Mouse (Mus musculus) kidney, adult 11 months (tissue): ENCODE data around the gene Dock1.

Source experiments
- DNase-seq: peaks from one replicate; pipeline ENCODE4 v3.0.0; 2022

The Dock1 gene

DNA sequence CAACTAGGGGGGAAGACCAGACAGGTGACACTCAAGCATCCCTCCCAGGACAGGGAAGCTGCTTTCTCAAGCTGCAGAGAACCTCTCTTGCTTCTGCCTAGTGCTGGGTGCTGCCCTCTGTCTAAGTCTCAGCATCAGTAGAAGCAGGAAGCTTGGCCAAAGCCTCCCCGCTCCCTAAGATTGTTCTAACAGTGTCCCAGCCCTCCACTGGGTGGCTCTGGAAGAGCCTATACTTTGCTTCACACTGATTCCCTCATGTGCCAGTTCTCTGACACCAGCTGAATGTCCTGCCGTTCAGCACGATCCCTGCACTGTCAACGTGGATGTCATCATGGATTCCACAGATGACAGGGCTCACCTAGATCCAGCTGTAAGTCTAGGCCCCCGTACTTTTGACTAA, 324.5 kb downstream of the Dock1 start:
- no peak for DNase-seq

- no peak for DNase-seq
These were observed 331.8 kb downstream of the Dock1 start for GRCm38 (mm10) chr7:135002216-135002615.

DNA sequence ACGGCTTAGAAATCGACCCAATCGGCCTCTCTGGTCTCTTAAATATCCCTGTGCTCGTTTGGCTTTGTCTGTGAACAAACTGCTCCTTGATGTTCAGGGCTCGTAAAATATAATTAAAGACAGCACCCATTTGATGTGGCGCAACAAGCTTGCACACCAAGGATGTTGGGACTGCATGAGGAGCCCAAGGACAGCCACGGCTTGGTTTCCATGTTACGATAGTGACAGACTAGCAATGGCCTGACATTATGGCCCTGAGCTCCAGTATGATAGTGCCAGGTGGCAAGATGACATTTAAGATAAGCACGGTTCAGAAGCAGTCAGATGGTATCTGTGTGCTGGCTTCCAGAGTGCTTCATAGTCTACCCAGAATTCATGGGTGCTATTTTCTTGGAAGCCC, 332.4 kb downstream of the Dock1 start:
- DNase-seq = no peak

DNA sequence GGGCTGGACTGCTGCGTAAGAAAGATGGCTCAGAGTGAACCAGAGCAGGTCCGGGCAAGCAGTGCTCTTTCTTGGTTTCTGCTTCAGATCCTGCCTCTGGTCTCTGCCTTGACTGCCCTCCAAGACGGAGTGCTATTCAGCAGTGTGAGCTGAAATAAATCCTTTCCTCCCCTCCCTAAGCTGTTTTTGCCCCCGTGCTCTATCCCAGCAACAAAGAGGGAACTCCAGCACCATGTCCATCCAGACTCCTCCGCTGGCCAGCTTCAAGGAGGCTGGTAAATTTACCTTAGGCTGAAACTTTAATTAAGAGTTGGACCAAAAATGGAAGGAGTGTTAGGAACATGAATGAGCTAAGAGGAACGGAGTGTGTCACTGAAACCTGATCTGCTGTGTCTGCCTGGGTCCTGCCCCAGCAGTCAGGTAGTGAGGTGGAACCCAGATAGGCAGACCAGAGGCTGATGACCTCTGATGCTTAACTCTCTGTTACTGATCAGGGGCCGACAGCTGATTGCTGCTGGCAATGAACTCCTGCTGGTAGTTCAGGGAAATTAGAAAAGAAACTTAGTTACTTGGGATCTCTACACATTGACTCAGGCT, 335.6 kb downstream of the Dock1 start:
- no peak for DNase-seq

- DNase-seq = no peak
These were observed 337.6 kb downstream of the Dock1 start for GRCm38 (mm10) chr7:135008021-135008420.

DNA sequence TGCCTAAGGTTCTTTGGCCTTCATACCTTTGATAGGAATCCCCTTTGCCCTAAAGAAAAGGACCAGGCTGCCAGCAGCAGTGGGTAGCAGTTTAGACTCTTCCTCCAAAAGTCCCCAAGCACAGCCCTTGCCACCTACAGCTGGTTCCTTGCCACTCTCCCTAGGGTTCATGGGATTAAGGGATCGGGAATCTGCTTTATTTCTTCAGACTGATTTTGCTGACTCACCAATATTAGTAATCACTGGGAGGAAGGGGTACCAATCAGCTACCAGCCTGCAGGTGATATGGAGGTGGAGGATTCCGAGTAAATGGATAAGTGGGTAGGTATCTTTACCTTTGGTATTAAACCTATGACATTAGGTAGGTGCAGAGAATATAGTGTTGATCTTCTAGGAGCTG, 340.5 kb downstream of the Dock1 start:
- DNase-seq = no peak

- no peak for DNase-seq
These were observed 347.1 kb downstream of the Dock1 start for GRCm38 (mm10) chr7:135017531-135017930.

DNA sequence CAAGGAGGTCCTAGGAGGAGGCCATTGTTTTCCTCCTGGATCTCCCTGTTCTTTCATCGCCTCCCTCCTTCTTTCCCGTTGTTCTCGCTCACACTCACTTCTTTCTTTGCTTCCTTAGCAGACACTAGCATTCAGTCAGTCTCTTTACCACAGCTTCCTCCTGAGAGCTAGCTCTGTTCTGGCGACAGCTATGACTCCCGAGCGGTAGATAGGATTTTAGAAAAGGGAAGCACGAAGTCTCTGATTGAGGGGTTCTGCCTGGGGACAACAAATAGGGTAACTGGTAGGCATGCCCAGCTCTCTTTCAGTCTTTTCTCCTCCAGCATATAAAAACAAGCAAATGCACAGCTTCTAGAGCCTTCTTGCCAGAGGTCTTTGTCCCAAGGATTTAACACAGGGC, 350.3 kb downstream of the Dock1 start:
- DNase-seq = no peak

GRCm38 (mm10) chr7:135021544-135022100, 351.2 kb downstream of the Dock1 start:
- DNase-seq = no peak

GRCm38 (mm10) chr7:135024531-135024930, 354.1 kb downstream of the Dock1 start:
- DNase-seq = no peak

GRCm38 (mm10) chr7:135028716-135029115, 358.3 kb downstream of the Dock1 start:
- DNase-seq = no peak

DNA sequence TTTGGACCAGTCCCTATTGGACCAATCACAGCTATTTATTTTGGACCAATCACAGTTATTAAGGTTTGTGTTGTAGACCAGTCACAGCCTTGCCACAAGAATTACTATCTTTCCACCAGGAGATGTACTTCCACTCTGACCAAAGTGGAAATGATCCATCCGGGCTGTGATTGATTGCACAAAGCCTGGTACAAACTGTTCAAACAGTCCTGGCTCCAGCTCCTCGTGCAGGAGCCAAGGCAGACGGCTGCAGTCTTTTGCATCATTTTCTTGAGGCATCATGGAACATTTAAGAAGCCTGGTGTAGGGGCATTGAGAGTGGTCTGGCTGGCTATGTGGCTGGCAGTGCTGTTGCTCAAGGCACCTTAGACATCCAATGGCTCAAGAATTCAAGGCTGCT, 358.7 kb downstream of the Dock1 start:
- no peak for DNase-seq

GRCm38 (mm10) chr7:135031466-135031865, 361.0 kb downstream of the Dock1 start:
- DNase-seq = peak; percentile 33

GRCm38 (mm10) chr7:135034811-135035210, 364.4 kb downstream of the Dock1 start:
- DNase-seq = no peak

GRCm38 (mm10) chr7:135035651-135036050, 365.2 kb downstream of the Dock1 start:
- no peak for DNase-seq

- DNase-seq = no peak
These were observed 368.5 kb downstream of the Dock1 start for GRCm38 (mm10) chr7:135038930-135039329.

- DNase-seq = no peak
These were observed 373.7 kb downstream of the Dock1 start for GRCm38 (mm10) chr7:135043931-135044765.

GRCm38 (mm10) chr7:135049416-135049815, 379.0 kb downstream of the Dock1 start:
- DNase-seq = no peak

DNA sequence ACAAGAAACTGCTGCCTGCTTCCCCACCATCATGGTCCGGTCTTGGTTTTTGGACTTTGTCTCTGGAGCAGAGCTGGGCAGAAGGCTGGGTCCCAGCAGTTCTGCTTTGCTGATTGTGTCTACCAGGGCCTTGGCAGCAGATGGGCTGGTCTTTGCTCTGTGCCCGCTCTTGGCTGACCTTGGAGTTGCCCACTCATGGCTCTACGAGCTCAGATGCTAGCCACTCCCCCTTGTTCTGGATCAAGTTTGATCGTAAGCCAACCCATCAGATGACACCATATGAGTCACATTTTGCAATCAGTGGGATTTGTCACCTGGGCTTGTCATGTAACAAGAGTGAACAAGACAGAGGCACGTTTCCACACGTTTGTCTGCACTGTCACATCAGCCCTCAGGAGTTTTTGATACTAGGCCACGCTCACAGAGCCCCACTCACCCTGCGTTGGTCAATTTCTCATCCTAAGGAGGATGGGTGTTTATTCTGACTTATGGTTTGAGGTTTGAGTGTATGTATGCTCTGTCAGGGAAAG, 382.8 kb downstream of the Dock1 start:
- peak; percentile 70 for DNase-seq

DNA sequence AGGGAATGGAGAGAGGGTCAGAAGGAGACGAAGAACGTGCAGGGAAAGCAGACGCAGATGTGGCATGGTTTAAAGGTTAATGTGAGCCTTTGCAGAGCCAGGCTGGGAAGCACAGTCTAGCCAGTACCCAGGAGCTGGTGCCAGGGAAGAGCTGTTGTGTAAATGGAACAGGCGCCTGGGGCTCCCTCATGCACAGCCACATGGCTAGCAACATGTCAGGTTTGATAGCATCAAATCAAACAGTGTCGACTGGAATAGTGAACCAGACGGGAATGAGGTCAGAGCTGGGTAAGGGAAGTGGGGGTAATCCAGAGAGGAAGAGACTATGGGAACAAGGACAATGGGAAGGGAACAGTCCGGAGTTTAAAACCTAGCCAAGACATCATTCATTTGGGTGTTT, 384.2 kb downstream of the Dock1 start:
- DNase-seq = peak; percentile 64

GRCm38 (mm10) chr7:135059071-135059470, 388.6 kb downstream of the Dock1 start:
- DNase-seq = no peak

GRCm38 (mm10) chr7:135059562-135059961, 389.1 kb downstream of the Dock1 start:
- DNase-seq = no peak

DNA sequence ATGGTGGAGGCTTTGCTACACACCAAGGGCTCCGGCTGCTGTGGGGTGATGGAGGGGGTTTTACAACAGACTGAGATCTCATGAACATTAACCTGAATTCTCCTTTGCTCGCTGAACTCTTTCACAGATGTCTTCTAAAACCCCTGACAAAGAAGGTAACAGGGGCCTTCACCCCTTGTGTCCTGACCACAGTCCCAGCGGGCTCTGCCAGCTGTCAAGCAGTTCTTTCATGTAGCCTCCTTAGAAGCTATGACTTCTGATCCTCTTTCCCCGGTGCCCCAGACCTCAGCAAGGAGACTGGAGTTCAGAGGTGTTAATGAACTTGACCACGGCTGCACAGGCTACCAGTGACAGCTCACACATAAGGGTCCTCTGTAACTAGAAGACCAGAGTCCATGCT, 393.4 kb downstream of the Dock1 start:
- DNase-seq = no peak

GRCm38 (mm10) chr7:135065301-135065700, 394.8 kb downstream of the Dock1 start:
- DNase-seq = no peak
